Mouse (Mus musculus) heart, embryonic 12.5 days (tissue): ENCODE results near the gene Tap2. TPM values are rescaled to one million over a fixed set of nuclear protein-coding genes. Genes with fewer than 3 reads are reported as not detected.

Experiments used
- ATAC-seq: fragments of 200-750 bp; cut with Nextera tagmentation; 2 replicates; pipeline ENCODE4 v1.8.0; 2017; ENCODE audit warnings: moderate TSS enrichment, moderate library complexity; ENCODE audit not compliant: insufficient number of reproducible peaks, low FRiP score
- H3K27ac ChIP-seq: fragments of 300-500 bp; sonication (generic); 2 replicates; pipeline ENCODE4 v1.5.1; 2016; ENCODE audit warnings: mild to moderate bottlenecking, moderate library complexity; ENCODE audit not compliant: poor library complexity, severe bottlenecking
- H3K27me3 ChIP-seq: fragments of 300-500 bp; sonication (generic); replicated peaks from 2 replicates; pipeline ENCODE4 v1.6.1; 2016; ENCODE audit warnings: mild to moderate bottlenecking, moderate library complexity
- H3K36me3 ChIP-seq: fragments of 300-500 bp; sonication (generic); 2 replicates; pipeline ENCODE4 v1.6.1; 2016; ENCODE audit warnings: mild to moderate bottlenecking, moderate library complexity
- H3K4me1 ChIP-seq: fragments of 300-500 bp; sonication (generic); replicated peaks from 2 replicates; pipeline ENCODE4 v1.6.1; 2016; ENCODE audit warnings: mild to moderate bottlenecking
- H3K4me2 ChIP-seq: fragments of 300-500 bp; sonication (generic); 2 replicates; pipeline ENCODE4 v1.6.1; 2016; ENCODE audit warnings: mild to moderate bottlenecking, moderate library complexity
- H3K4me3 ChIP-seq: fragments of 300-500 bp; sonication (generic); 2 replicates; pipeline ENCODE4 v1.5.1; 2016; ENCODE audit warnings: mild to moderate bottlenecking
- H3K9ac ChIP-seq: fragments of 300-500 bp; sonication (generic); 2 replicates; pipeline ENCODE4 v1.6.1; 2016; ENCODE audit warnings: mild to moderate bottlenecking, moderate library complexity
- H3K9me3 ChIP-seq: fragments of 300-500 bp; sonication (generic); replicated peaks from 2 replicates; pipeline ENCODE4 v1.6.1; 2016; ENCODE audit warnings: mild to moderate bottlenecking, moderate library complexity
- WGBS: fragments of 180-500 bp; shearing (Covaris S2); methylation state at CpG from one replicate; pipeline ENCODE4 v1.1.7; 2016; 5-methylcytosine and 5-hydroxymethylcytosine counted together
- polyA plus RNA-seq: library from polyadenylated mRNA; unstranded; fragments of >200 nt; fragmentation: Nextera tagmentation; extraction: Ambion mirVana; gene quantifications from 2 replicates; pipeline ENCODE4 v1.2.1, GENCODE M21; 2016

Gene Tap2
- polyA plus RNA-seq, 1 experiment from 2014 or later, result 1.7 TPM

- ATAC-seq, result no peak
- Histone ChIP-seq H3K4me3 (no peak overlapping the region), H3K9me3 (peaks cover 11% of the 10 kb centered on the region; the same call in 1 of the 2 replicates), H3K27ac (no peak overlapping the region), H3K4me2 (no peak overlapping the region), H3K9ac (no peak overlapping the region), H3K36me3 (no peaks in the 10 kb centered on the region), H3K4me1 (no peaks in the 10 kb centered on the region), H3K27me3 (no peaks in the 10 kb centered on the region)
- 70% methylated on average over 5 of the region's 5 CpGs for WGBS
These were observed 33.4 kb downstream of the Tap2 start for GRCm38 (mm10) chr17:34236691-34237090.

GRCm38 (mm10) chr17:34237741-34238140 is 34.4 kb downstream of the Tap2 start:
- no peaks in the 10 kb centered on the region for H3K36me3 ChIP-seq
- H3K4me2 ChIP-seq, result no peak overlapping the region
- H3K4me1 ChIP-seq, result no peaks in the 10 kb centered on the region
- H3K9ac ChIP-seq, result no peak overlapping the region
- no peaks in the 10 kb centered on the region for H3K27me3 ChIP-seq
- ATAC-seq, result no peak
- 83% methylated on average over 3 of the region's 3 CpGs for WGBS
- no peak overlapping the region for H3K27ac ChIP-seq
- peaks cover 16% of the 10 kb centered on the region; the same call in 1 of the 2 replicates for H3K9me3 ChIP-seq
- H3K4me3 ChIP-seq, result no peak overlapping the region

GRCm38 (mm10) chr17:34238706-34239105 is 35.4 kb downstream of the Tap2 start, which contains the start of gene H2-Ob:
TSS of gene H2-Ob (plus strand) at chr17:34238903.
- Histone ChIP-seq H3K9ac (no peak within 1 kb of the TSS), H3K4me2 (no peak within 1 kb of the TSS), H3K4me3 (no peak within 1 kb of the TSS), H3K4me1 (no peaks in the 10 kb centered on the region), H3K27ac (no peak within 1 kb of the TSS), H3K9me3 (peaks cover 8% of the 10 kb centered on the region; the same call in 1 of the 2 replicates), H3K36me3 (no peaks in the 10 kb centered on the region), H3K27me3 (no peaks in the 10 kb centered on the region)
- ATAC-seq, result no peak
- 54% methylated on average over 3 of the region's 3 CpGs for WGBS

- Histone ChIP-seq H3K27ac (no peak overlapping the region), H3K4me2 (no peak overlapping the region), H3K9me3 (peaks cover 8% of the 10 kb centered on the region; the same call in 1 of the 2 replicates), H3K9ac (no peak overlapping the region), H3K27me3 (no peaks in the 10 kb centered on the region), H3K4me1 (no peaks in the 10 kb centered on the region), H3K4me3 (no peak overlapping the region), H3K36me3 (no peaks in the 10 kb centered on the region)
- 52% methylated on average over 10 of the region's 10 CpGs for WGBS
- ATAC-seq, result no peak
These were observed 36.3 kb downstream of the Tap2 start for GRCm38 (mm10) chr17:34239601-34240041.

- H3K4me2 ChIP-seq, result no peak overlapping the region
- WGBS, result 60% methylated on average over 3 of the region's 3 CpGs
- H3K4me3 ChIP-seq, result no peak overlapping the region
- H3K36me3 ChIP-seq, result no peaks in the 10 kb centered on the region
- H3K27me3 ChIP-seq, result no peaks in the 10 kb centered on the region
- no peaks in the 10 kb centered on the region for H3K4me1 ChIP-seq
- ATAC-seq, result no peak
- peaks cover 8% of the 10 kb centered on the region; the same call in 1 of the 2 replicates for H3K9me3 ChIP-seq
- no peak overlapping the region for H3K9ac ChIP-seq
- no peak overlapping the region for H3K27ac ChIP-seq
These were observed 37.0 kb downstream of the Tap2 start for GRCm38 (mm10) chr17:34240366-34240765.

GRCm38 (mm10) chr17:34240916-34241315 is 37.6 kb downstream of the Tap2 start:
- no peak for ATAC-seq
- Histone ChIP-seq H3K4me1 (no peaks in the 10 kb centered on the region), H3K36me3 (no peaks in the 10 kb centered on the region), H3K9ac (no peak overlapping the region), H3K4me2 (no peak overlapping the region), H3K9me3 (peaks cover 8% of the 10 kb centered on the region; the same call in 1 of the 2 replicates), H3K27ac (no peak overlapping the region), H3K27me3 (no peaks in the 10 kb centered on the region), H3K4me3 (no peak overlapping the region)
- 74% methylated on average over 6 of the region's 6 CpGs for WGBS

GRCm38 (mm10) chr17:34244656-34245055 is 41.3 kb downstream of the Tap2 start:
- no peak overlapping the region for H3K9ac ChIP-seq
- no peaks in the 10 kb centered on the region for H3K4me1 ChIP-seq
- H3K9me3 ChIP-seq, result peaks cover 8% of the 10 kb centered on the region; the same call in 1 of the 2 replicates
- H3K27ac ChIP-seq, result no peak overlapping the region
- 64% methylated on average over 4 of the region's 4 CpGs for WGBS
- H3K27me3 ChIP-seq, result 0 out of 2 replicates have a peak, but pooled peaks cover 8% of the 10 kb centered on the region
- ATAC-seq, result no peak
- no peak overlapping the region for H3K4me2 ChIP-seq
- H3K36me3 ChIP-seq, result no peaks in the 10 kb centered on the region
- no peak overlapping the region for H3K4me3 ChIP-seq

GRCm38 (mm10) chr17:34247047-34247446 is 43.7 kb downstream of the Tap2 start:
- WGBS, result 71% methylated on average over 3 of the region's 3 CpGs
- Histone ChIP-seq H3K4me2 (no peak overlapping the region), H3K9ac (no peak overlapping the region), H3K36me3 (no peaks in the 10 kb centered on the region), H3K9me3 (peaks cover 2% of the 10 kb centered on the region; the same call in 1 of the 2 replicates), H3K27me3 (peaks cover 16% of the 10 kb centered on the region), H3K27ac (no peak overlapping the region), H3K4me3 (no peak overlapping the region), H3K4me1 (no peaks in the 10 kb centered on the region)
- ATAC-seq, result no peak

- Histone ChIP-seq H3K9me3 (no peaks in the 10 kb centered on the region), H3K27me3 (peaks cover 16% of the 10 kb centered on the region), H3K4me2 (no peak overlapping the region), H3K27ac (no peak overlapping the region), H3K36me3 (no peaks in the 10 kb centered on the region), H3K4me3 (no peak overlapping the region), H3K9ac (no peak overlapping the region), H3K4me1 (no peaks in the 10 kb centered on the region)
- WGBS, result 53% methylated on average over 2 of the region's 2 CpGs
- ATAC-seq, result no peak
These were observed 45.4 kb downstream of the Tap2 start for GRCm38 (mm10) chr17:34248764-34249163.

- Histone ChIP-seq H3K9ac (no peak overlapping the region), H3K36me3 (no peaks in the 10 kb centered on the region), H3K4me3 (no peak overlapping the region), H3K9me3 (no peaks in the 10 kb centered on the region), H3K4me1 (no peaks in the 10 kb centered on the region), H3K4me2 (no peak overlapping the region), H3K27ac (no peak overlapping the region), H3K27me3 (peaks cover 16% of the 10 kb centered on the region)
- ATAC-seq, result no peak
- 37% methylated on average over 3 of the region's 3 CpGs for WGBS
These were observed 46.0 kb downstream of the Tap2 start for GRCm38 (mm10) chr17:34249361-34249760.

- H3K4me1 ChIP-seq, result no peaks in the 10 kb centered on the region
- H3K4me2 ChIP-seq, result no peak overlapping the region
- ATAC-seq, result no peak
- H3K27me3 ChIP-seq, result peaks cover 16% of the 10 kb centered on the region
- H3K36me3 ChIP-seq, result no peaks in the 10 kb centered on the region
- no peak overlapping the region for H3K4me3 ChIP-seq
- no peaks in the 10 kb centered on the region for H3K9me3 ChIP-seq
- H3K9ac ChIP-seq, result no peak overlapping the region
- WGBS, result 23% methylated on average over 4 of the region's 4 CpGs
- no peak overlapping the region for H3K27ac ChIP-seq
These were observed 46.6 kb downstream of the Tap2 start for GRCm38 (mm10) chr17:34249878-34250277.

- Histone ChIP-seq H3K27ac (no peak overlapping the region), H3K9me3 (no peaks in the 10 kb centered on the region), H3K4me1 (no peaks in the 10 kb centered on the region), H3K9ac (no peak overlapping the region), H3K27me3 (peaks cover 19% of the 10 kb centered on the region), H3K4me3 (no peak overlapping the region), H3K4me2 (no peak overlapping the region), H3K36me3 (no peaks in the 10 kb centered on the region)
- 66% methylated on average over 4 of the region's 4 CpGs for WGBS
- ATAC-seq, result no peak
These were observed 48.3 kb downstream of the Tap2 start for GRCm38 (mm10) chr17:34251666-34252065.
